Mouse (Mus musculus): ENCODE measurements around the gene Arhgap8. TPM values are rescaled to one million over a fixed set of nuclear protein-coding genes. Genes with fewer than 3 reads are reported as not detected.

Arhgap8 gene
- 4.2 and 6.3 TPM in 2 replicates for polyA plus RNA-seq (2012; rRNA removed)

- H3K27ac ChIP-seq (ENCODE audit: insufficient read depth, low read depth, low read length) = no peak within 1 kb of the TSS
- peak within 1 kb of the TSS; percentile 66 for H3K4me3 ChIP-seq (ENCODE audit: low read depth, low read length)
- TF ChIP-seq CTCF (IDR thresholded peaks at IDR 0.05; ENCODE audit: extremely low read depth, insufficient read length, insufficient replicate concordance, low read depth, low read length) (no peak), POLR2A (IDR thresholded peaks at IDR 0.05; ENCODE audit: low read depth, low read length) (peak; percentile 8; the same call in 1 of the 2 replicates)
- no peaks in the 10 kb centered on the region for H3K27me3 ChIP-seq (ENCODE audit: control insufficient read depth, insufficient read depth, low read length)
- H3K4me1 ChIP-seq (ENCODE audit: control insufficient read depth, insufficient read depth, insufficient read length, low read length) = peaks cover 15% of the 10 kb centered on the region
- no peaks in the 10 kb centered on the region for H3K36me3 ChIP-seq (ENCODE audit: control insufficient read depth, insufficient read depth, low read length)
- under 1% methylated on average over 24 of the region's 24 CpGs for WGBS
Observed at GRCm38 (mm10) chr15:84719791-84720190, at the start of gene Arhgap8. Gene Arhgap8, plus strand, starts transcription at chr15:84720052.

GRCm38 (mm10) chr15:84670657-84671055, 49.2 kb upstream of the Arhgap8 start:
- no peaks in the 10 kb centered on the region for H3K36me3 ChIP-seq (ENCODE audit: control insufficient read depth, insufficient read depth, low read length)
- no peak overlapping the region for H3K4me3 ChIP-seq (ENCODE audit: low read depth, low read length)
- TF ChIP-seq POLR2A (IDR thresholded peaks at IDR 0.05; ENCODE audit: low read depth, low read length) (no peak), CTCF (IDR thresholded peaks at IDR 0.05; ENCODE audit: extremely low read depth, insufficient read length, insufficient replicate concordance, low read depth, low read length) (no peak)
- H3K4me1 ChIP-seq (ENCODE audit: control insufficient read depth, insufficient read depth, insufficient read length, low read length) = peaks cover 13% of the 10 kb centered on the region
- 93% methylated on average over 4 of the region's 4 CpGs for WGBS
- no peaks in the 10 kb centered on the region for H3K27me3 ChIP-seq (ENCODE audit: control insufficient read depth, insufficient read depth, low read length)
- H3K27ac ChIP-seq (ENCODE audit: insufficient read depth, low read depth, low read length) = no peak overlapping the region

- Histone ChIP-seq H3K27me3 (ENCODE audit: control insufficient read depth, insufficient read depth, low read length) (no peaks in the 10 kb centered on the region), H3K4me3 (ENCODE audit: low read depth, low read length) (no peak overlapping the region), H3K4me1 (ENCODE audit: control insufficient read depth, insufficient read depth, insufficient read length, low read length) (peaks cover 20% of the 10 kb centered on the region), H3K36me3 (ENCODE audit: control insufficient read depth, insufficient read depth, low read length) (no peaks in the 10 kb centered on the region), H3K27ac (ENCODE audit: insufficient read depth, low read depth, low read length) (peak overlapping the region; percentile 85)
- TF ChIP-seq CTCF (IDR thresholded peaks at IDR 0.05; ENCODE audit: extremely low read depth, insufficient read length, insufficient replicate concordance, low read depth, low read length) (peak; percentile 58; the same call in 1 of the 2 replicates), POLR2A (IDR thresholded peaks at IDR 0.05; ENCODE audit: low read depth, low read length) (no peak)
- 32% methylated on average over 9 of the region's 9 CpGs for WGBS
Observed at GRCm38 (mm10) chr15:84671401-84672307, 48.2 kb upstream of the Arhgap8 start.

- peak overlapping the region; percentile 24 for H3K4me3 ChIP-seq (ENCODE audit: low read depth, low read length)
- WGBS = 39% methylated on average over 4 of the region's 4 CpGs
- no peaks in the 10 kb centered on the region for H3K36me3 ChIP-seq (ENCODE audit: control insufficient read depth, insufficient read depth, low read length)
- TF ChIP-seq CTCF (IDR thresholded peaks at IDR 0.05; ENCODE audit: extremely low read depth, insufficient read length, insufficient replicate concordance, low read depth, low read length) (no peak), POLR2A (IDR thresholded peaks at IDR 0.05; ENCODE audit: low read depth, low read length) (no peak)
- no peaks in the 10 kb centered on the region for H3K27me3 ChIP-seq (ENCODE audit: control insufficient read depth, insufficient read depth, low read length)
- peak overlapping the region; percentile 85 for H3K27ac ChIP-seq (ENCODE audit: insufficient read depth, low read depth, low read length)
- peaks cover 25% of the 10 kb centered on the region for H3K4me1 ChIP-seq (ENCODE audit: control insufficient read depth, insufficient read depth, insufficient read length, low read length)
Observed at GRCm38 (mm10) chr15:84672308-84672615, 47.6 kb upstream of the Arhgap8 start.

GRCm38 (mm10) chr15:84672616-84673015, 47.2 kb upstream of the Arhgap8 start:
- TF ChIP-seq CTCF (IDR thresholded peaks at IDR 0.05; ENCODE audit: extremely low read depth, insufficient read length, insufficient replicate concordance, low read depth, low read length) (no peak), POLR2A (IDR thresholded peaks at IDR 0.05; ENCODE audit: low read depth, low read length) (no peak)
- Histone ChIP-seq H3K36me3 (ENCODE audit: control insufficient read depth, insufficient read depth, low read length) (no peaks in the 10 kb centered on the region), H3K4me3 (ENCODE audit: low read depth, low read length) (peak overlapping the region; percentile 24), H3K4me1 (ENCODE audit: control insufficient read depth, insufficient read depth, insufficient read length, low read length) (peaks cover 29% of the 10 kb centered on the region), H3K27ac (ENCODE audit: insufficient read depth, low read depth, low read length) (peak overlapping the region; percentile 85), H3K27me3 (ENCODE audit: control insufficient read depth, insufficient read depth, low read length) (no peaks in the 10 kb centered on the region)
- 36% methylated on average over 3 of the region's 3 CpGs for WGBS

GRCm38 (mm10) chr15:84674329-84675067, 45.4 kb upstream of the Arhgap8 start:
- Histone ChIP-seq H3K36me3 (ENCODE audit: control insufficient read depth, insufficient read depth, low read length) (no peaks in the 10 kb centered on the region), H3K4me1 (ENCODE audit: control insufficient read depth, insufficient read depth, insufficient read length, low read length) (peaks cover 32% of the 10 kb centered on the region), H3K27ac (ENCODE audit: insufficient read depth, low read depth, low read length) (peak overlapping the region; percentile 100), H3K4me3 (ENCODE audit: low read depth, low read length) (peak overlapping the region; percentile 60), H3K27me3 (ENCODE audit: control insufficient read depth, insufficient read depth, low read length) (no peaks in the 10 kb centered on the region)
- 36% methylated on average over 11 of the region's 11 CpGs for WGBS
- TF ChIP-seq POLR2A (IDR thresholded peaks at IDR 0.05; ENCODE audit: low read depth, low read length) (no peak), CTCF (IDR thresholded peaks at IDR 0.05; ENCODE audit: extremely low read depth, insufficient read length, insufficient replicate concordance, low read depth, low read length) (peak; percentile 28; the same call in 1 of the 2 replicates)

DNA sequence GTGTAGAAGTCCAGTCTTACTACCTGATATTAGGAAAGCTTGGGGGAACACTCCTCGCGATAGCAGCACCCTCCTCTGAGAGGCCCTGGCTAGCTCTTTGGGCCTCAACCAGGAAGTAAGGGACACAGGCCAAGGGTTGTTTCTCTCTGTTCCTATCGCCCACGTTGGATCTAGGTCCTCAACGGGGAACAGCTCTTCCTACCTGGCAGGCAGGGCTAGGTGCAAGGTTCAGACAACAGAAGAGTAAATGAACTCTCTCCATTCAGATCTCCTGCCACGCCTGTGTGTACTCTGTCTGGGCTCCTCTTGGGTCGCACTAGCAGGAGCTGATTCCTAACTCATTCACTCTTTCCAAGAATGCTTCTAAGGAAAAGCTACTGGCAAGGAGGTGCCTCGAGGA, 44.5 kb upstream of the Arhgap8 start:
- 23% methylated on average over 8 of the region's 8 CpGs for WGBS
- Histone ChIP-seq H3K4me3 (ENCODE audit: low read depth, low read length) (peak overlapping the region; percentile 51; the same call in 1 of the 2 replicates), H3K27ac (ENCODE audit: insufficient read depth, low read depth, low read length) (peak overlapping the region; percentile 100), H3K36me3 (ENCODE audit: control insufficient read depth, insufficient read depth, low read length) (no peaks in the 10 kb centered on the region), H3K4me1 (ENCODE audit: control insufficient read depth, insufficient read depth, insufficient read length, low read length) (peaks cover 40% of the 10 kb centered on the region), H3K27me3 (ENCODE audit: control insufficient read depth, insufficient read depth, low read length) (no peaks in the 10 kb centered on the region)
- TF ChIP-seq CTCF (IDR thresholded peaks at IDR 0.05; ENCODE audit: extremely low read depth, insufficient read length, insufficient replicate concordance, low read depth, low read length) (no peak), POLR2A (IDR thresholded peaks at IDR 0.05; ENCODE audit: low read depth, low read length) (peak; percentile 50; the same call in 1 of the 2 replicates)
